Mouse (Mus musculus) stomach, embryonic 16.5 days (tissue): ENCODE results near the gene Nek2. TPM values are rescaled to one million over a fixed set of nuclear protein-coding genes. Genes with fewer than 3 reads are reported as not detected.
A peak's percentile ranks its signal among the peaks of the same experiment; 100 is the strongest.

ENCODE experiments used
- ATAC-seq: fragments of 200-750 bp; cut with Nextera tagmentation; 2 replicates; pipeline ENCODE4 v1.8.0; 2017; ENCODE audit warnings: moderate number of reproducible peaks, moderate TSS enrichment; ENCODE audit not compliant: insufficient read depth, low FRiP score
- H3K27ac ChIP-seq: fragments of 300-500 bp; sonication (generic); 2 replicates; pipeline ENCODE4 v1.5.1; 2014; ENCODE audit warnings: low read length
- H3K27me3 ChIP-seq: fragments of 300-500 bp; sonication (generic); 2 replicates; pipeline ENCODE4 v1.6.1; 2014; ENCODE audit warnings: low read length, control low read depth, mixed read lengths; ENCODE audit not compliant: control insufficient read depth, insufficient read depth
- H3K36me3 ChIP-seq: fragments of 300-500 bp; sonication (generic); 2 replicates; pipeline ENCODE4 v1.6.1; 2014; ENCODE audit warnings: low read length; ENCODE audit not compliant: control insufficient read depth, insufficient read depth
- H3K4me1 ChIP-seq: fragments of 300-500 bp; sonication (generic); 2 replicates; pipeline ENCODE4 v1.6.1; 2014; ENCODE audit warnings: low read length, control low read depth, mixed read lengths; ENCODE audit not compliant: control insufficient read depth, insufficient read depth
- H3K4me2 ChIP-seq: fragments of 300-500 bp; sonication (generic); 2 replicates; pipeline ENCODE4 v1.6.1; 2014; ENCODE audit warnings: low read depth, low read length, mixed read lengths
- H3K4me3 ChIP-seq: fragments of 300-500 bp; sonication (generic); replicated peaks from 2 replicates; pipeline ENCODE4 v1.5.1; 2014; ENCODE audit warnings: mild to moderate bottlenecking, low read length
- H3K9ac ChIP-seq: fragments of 300-500 bp; sonication (generic); 2 replicates; pipeline ENCODE4 v1.6.1; 2014; ENCODE audit warnings: low read length
- H3K9me3 ChIP-seq: fragments of 300-500 bp; sonication (generic); replicated peaks from 2 replicates; pipeline ENCODE4 v1.6.1; 2016; ENCODE audit warnings: low read length, control low read depth; ENCODE audit not compliant: control insufficient read depth
- WGBS: fragments of 180-500 bp; shearing (Covaris S2); extraction: QIAGEN DNeasy Blood & Tissue Kit; methylation state at CpG from one replicate; pipeline ENCODE4 v1.1.7; 2014; 5-methylcytosine and 5-hydroxymethylcytosine counted together
- polyA plus RNA-seq: library from polyadenylated mRNA; unstranded; fragments of >200 nt; fragmentation: Nextera tagmentation; extraction: Ambion mirVana; gene quantifications from 2 replicates; pipeline ENCODE4 v1.2.1, GENCODE M21; 2015

The Nek2 gene
- polyA plus RNA-seq, 1 experiment from 2014 or later: 32.1 TPM

DNA sequence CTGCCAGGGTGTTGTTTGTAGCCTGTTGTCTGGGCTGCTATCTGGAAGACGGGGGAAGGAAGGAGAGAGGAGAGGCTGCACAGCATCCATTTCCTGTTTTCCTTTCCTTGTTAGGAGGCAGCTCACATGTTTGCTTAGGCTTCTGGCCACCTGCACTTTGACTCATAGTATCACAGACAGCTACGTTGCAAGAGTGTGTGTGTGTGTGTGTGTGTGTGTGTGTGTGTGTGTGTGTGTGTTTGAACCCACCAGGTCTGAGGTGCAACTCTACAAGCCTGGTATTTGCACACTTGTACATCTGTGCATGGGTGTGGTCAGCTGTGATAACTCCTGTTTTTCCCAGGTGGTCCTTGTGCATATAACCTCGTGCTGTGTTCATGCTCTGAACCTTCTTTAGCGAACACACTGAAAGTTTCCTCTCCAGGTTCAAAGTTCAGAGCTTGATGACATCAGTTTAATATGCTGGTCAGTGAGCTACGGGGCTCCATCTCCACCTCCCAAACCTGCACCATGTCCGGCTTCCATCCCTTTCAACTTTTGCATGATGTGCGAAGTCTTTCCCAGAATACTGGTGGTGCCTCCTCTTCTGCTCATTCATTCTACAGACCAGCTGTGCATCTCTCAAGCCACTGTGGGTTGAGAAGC, 27.2 kb upstream of the Nek2 start:
- H3K4me3 ChIP-seq: no peak overlapping the region
- no peak overlapping the region for H3K27ac ChIP-seq
- ATAC-seq: 0 out of 2 replicates have a peak, but pooled peaks have one; percentile 21
- no peak overlapping the region for H3K4me2 ChIP-seq
- no peaks in the 10 kb centered on the region; the same call in 1 of the 2 replicates for H3K9me3 ChIP-seq
- H3K4me1 ChIP-seq: peaks cover 4% of the 10 kb centered on the region; the same call in 1 of the 2 replicates
- 62% methylated on average over 7 of the region's 7 CpGs for WGBS
- H3K9ac ChIP-seq: no peak overlapping the region
- no peaks in the 10 kb centered on the region for H3K27me3 ChIP-seq
- H3K36me3 ChIP-seq: no peaks in the 10 kb centered on the region

DNA sequence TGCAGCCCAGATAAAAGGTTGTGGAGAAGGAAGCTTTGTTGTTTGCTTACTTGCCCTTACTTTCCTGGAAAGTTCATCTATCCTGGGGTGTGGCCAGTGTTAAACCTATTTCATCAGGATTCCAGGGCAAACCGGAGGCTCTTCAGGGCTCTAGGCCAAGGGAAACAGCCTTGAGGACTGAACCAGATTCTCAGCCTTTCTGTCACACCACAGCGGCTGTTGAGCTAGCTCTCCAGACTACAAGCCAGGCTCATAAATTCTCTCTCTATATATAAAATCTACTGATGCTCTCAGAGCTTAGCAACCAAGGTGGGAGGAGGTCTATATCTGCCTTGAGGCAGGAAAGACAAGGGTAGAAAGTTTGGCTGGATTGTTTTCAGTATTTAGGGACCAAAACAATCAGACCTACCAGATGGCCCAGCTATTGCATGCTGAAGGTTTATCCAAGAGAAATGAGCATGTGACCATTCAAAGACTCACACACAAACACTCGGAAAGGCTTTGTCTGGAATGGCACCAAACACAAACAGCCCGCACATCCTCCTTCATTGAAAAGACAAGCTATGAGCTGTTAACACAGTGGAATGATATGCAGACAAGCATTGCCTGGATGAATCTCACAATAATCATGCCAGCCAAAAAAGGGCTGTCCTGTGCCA, 24.9 kb upstream of the Nek2 start:
- Histone ChIP-seq H3K27me3 (no peaks in the 10 kb centered on the region), H3K27ac (no peak overlapping the region), H3K36me3 (no peaks in the 10 kb centered on the region), H3K9me3 (no peaks in the 10 kb centered on the region), H3K9ac (no peak overlapping the region), H3K4me3 (no peak overlapping the region), H3K4me2 (no peak overlapping the region), H3K4me1 (peaks cover 4% of the 10 kb centered on the region; the same call in 1 of the 2 replicates)
- no peak for ATAC-seq
- 77% methylated on average over 4 of the region's 4 CpGs for WGBS

DNA sequence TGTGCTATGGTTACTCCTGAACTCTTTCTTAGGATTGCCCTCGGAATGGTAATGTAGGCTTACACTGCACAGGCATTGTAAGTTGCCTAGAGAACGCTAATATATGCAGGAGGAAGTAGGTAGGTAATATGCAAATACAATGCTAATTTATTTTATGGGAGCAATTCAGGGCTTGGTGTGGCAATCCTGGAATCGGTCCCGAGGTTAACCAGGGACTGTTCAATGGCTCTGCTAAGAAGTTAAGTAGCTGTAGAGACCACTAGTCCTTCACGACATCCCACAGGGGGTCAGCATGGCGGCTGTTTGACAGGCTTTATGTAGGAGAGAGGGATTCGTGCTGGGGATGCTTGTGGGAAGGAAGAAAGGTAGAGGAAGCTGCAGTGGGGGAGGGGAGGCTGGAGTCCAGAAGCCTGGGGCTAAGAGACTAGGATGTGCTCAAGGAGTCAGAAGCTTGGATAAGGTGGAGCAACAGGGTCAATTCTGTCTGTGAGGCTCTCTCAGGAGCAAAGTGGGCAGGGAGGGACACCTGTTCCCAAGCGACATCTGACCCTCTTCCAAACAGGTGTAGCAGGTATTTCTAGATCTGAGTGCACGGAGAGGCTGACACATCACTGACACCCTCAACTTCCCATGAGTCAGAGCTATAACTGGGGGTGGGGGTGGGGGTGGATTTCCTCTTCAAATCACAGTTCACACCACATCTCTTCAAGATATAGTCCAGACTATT, 19.0 kb upstream of the Nek2 start:
- Histone ChIP-seq H3K4me1 (no peaks in the 10 kb centered on the region; the same call in 1 of the 2 replicates), H3K9ac (no peak overlapping the region), H3K27ac (peak overlapping the region; percentile 79), H3K27me3 (no peaks in the 10 kb centered on the region), H3K4me2 (peak overlapping the region; percentile 20; the same call in 1 of the 2 replicates), H3K36me3 (no peaks in the 10 kb centered on the region), H3K9me3 (no peaks in the 10 kb centered on the region), H3K4me3 (no peak overlapping the region)
- WGBS: 55% methylated on average over 9 of the region's 9 CpGs
- peak; percentile 79 for ATAC-seq

DNA sequence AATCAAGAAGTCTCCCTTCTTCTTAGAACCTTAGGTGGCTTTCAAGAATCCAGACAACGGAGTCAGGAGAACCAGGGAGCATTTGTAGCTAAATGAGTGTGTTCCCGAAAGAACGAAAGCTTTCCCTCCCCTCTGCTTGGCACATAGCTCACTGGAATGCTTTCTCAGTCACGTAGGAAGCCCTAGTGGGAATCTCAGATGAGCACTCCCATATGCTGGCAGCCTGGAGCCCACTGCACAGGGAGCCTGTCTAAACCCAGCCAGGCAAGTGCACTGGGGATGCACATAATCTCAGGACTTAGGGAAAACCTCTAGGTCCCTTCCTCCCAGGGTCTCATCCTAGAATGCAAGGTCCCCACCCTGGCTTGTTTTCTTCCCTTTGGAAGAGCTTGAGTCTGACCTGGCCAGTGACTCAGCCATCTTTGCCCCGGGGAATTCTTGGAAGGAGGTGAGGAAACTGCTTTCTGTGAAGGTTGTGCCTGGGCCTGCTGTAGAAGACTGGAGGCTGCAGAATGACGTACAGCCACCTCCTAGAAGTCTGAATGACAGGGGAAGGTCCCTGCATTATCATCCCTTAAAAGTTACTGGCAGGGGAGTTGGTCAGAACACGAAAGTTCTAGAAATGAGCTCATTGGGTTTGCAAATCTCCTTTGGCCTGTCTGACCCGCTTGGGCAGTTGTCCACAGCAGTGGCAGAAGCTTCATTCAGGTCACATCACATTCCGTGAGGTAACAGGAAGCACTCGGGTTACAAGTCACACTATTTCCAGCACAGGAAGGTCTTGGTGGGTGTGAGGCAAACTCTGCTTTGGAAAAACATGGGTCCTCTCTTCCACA, 18.2 kb upstream of the Nek2 start:
- H3K4me3 ChIP-seq: no peak overlapping the region
- H3K4me2 ChIP-seq: no peak overlapping the region
- no peaks in the 10 kb centered on the region for H3K9me3 ChIP-seq
- H3K4me1 ChIP-seq: no peaks in the 10 kb centered on the region; the same call in 1 of the 2 replicates
- ATAC-seq: no peak
- H3K27ac ChIP-seq: peak overlapping the region; percentile 71
- no peaks in the 10 kb centered on the region for H3K36me3 ChIP-seq
- H3K27me3 ChIP-seq: no peaks in the 10 kb centered on the region
- no peak overlapping the region for H3K9ac ChIP-seq
- WGBS: 50% methylated on average over 10 of the region's 10 CpGs

GRCm38 (mm10) chr1:191804747-191805146, 16.5 kb upstream of the Nek2 start:
- Histone ChIP-seq H3K36me3 (no peaks in the 10 kb centered on the region), H3K27me3 (no peaks in the 10 kb centered on the region), H3K4me3 (no peak overlapping the region), H3K9me3 (no peaks in the 10 kb centered on the region), H3K9ac (no peak overlapping the region), H3K4me1 (no peaks in the 10 kb centered on the region; the same call in 1 of the 2 replicates), H3K27ac (no peak overlapping the region), H3K4me2 (no peak overlapping the region)
- 65% methylated on average over 5 of the region's 5 CpGs for WGBS
- ATAC-seq: no peak

GRCm38 (mm10) chr1:191805788-191806187, 15.5 kb upstream of the Nek2 start:
- Histone ChIP-seq H3K36me3 (no peaks in the 10 kb centered on the region), H3K27me3 (no peaks in the 10 kb centered on the region), H3K4me2 (no peak overlapping the region), H3K27ac (no peak overlapping the region), H3K9ac (no peak overlapping the region), H3K9me3 (no peaks in the 10 kb centered on the region), H3K4me1 (no peaks in the 10 kb centered on the region; the same call in 1 of the 2 replicates), H3K4me3 (no peak overlapping the region)
- no peak for ATAC-seq
- WGBS: 60% methylated on average over 6 of the region's 6 CpGs

GRCm38 (mm10) chr1:191806740-191807139, 14.5 kb upstream of the Nek2 start:
- 88% methylated on average over 4 of the region's 4 CpGs for WGBS

DNA sequence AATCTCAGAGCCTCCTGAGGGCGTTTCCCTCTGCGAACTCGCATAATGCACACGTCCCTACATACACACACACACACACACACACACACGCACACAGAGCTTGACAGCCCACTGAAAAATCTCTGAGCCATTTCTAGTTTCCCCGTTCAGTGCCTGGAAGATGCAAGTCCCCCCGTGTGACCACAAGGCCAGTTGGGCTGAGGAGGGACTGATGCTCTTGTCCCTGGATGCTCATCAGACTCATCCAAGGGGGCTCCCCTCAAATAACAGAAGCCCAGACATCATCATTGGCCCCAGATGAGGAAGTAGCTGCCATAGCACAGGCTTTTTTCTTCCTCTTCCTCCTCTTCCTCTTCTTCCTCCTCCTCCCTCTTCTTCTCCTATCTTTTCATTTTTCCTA, 13.3 kb upstream of the Nek2 start:
- Histone ChIP-seq H3K27me3 (no peaks in the 10 kb centered on the region), H3K4me1 (no peaks in the 10 kb centered on the region), H3K4me3 (no peak overlapping the region), H3K27ac (no peak overlapping the region), H3K36me3 (no peaks in the 10 kb centered on the region), H3K9me3 (no peaks in the 10 kb centered on the region), H3K4me2 (no peak overlapping the region), H3K9ac (no peak overlapping the region)
- whole genome bisulfite sequencing: 84% methylated on average over 7 of the region's 7 CpGs
- no peak for ATAC-seq

More at GRCm38 (mm10) chr1:191806740-191807139, 14.5 kb upstream of the Nek2 start:
- H3K9me3 ChIP-seq: no peaks in the 10 kb centered on the region
- ATAC-seq: no peak
- no peak overlapping the region for H3K27ac ChIP-seq
- H3K36me3 ChIP-seq: no peaks in the 10 kb centered on the region
- no peak overlapping the region for H3K4me2 ChIP-seq
- H3K4me1 ChIP-seq: no peaks in the 10 kb centered on the region; the same call in 1 of the 2 replicates
- H3K9ac ChIP-seq: no peak overlapping the region
- H3K27me3 ChIP-seq: no peaks in the 10 kb centered on the region
- H3K4me3 ChIP-seq: no peak overlapping the region
